Mouse (Mus musculus): Measurements from ENCODE around the gene Nat9. TPM values are rescaled to one million over a fixed set of nuclear protein-coding genes. Genes with fewer than 3 reads are reported as not detected.

Nat9 gene
- 25.4 to 39.9 TPM (median 37.8 TPM) in 3 replicates for total RNA-seq (2017)

DNA sequence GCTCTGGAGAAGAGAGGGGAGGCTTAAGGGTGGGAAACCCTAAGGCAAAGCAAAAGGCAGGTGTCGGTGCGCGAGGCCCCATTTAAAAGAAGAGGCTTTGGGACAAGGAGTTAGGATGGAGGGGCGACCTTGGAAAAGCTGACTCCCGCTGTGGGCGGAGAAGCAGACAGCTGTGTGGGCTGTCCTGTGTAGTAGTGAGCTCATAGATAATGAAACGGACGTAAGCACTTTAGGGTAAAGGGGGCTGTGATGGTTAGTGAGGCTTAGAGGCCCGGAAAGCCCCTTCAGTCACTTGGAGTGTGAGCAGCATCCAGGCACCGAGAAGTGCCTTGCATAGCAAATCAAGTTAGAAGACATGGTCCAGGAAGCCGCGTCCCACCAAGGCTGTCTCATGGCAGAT is at the start of gene Nat9:
Nat9 (minus strand) TSS at position 167 of the 400 bp plus-strand sequence.
- ATAC-seq (replicated peaks; ENCODE audit: insufficient number of reproducible peaks, low FRiP score, low TSS enrichment, poor library complexity, severe bottlenecking), result no peak

DNA sequence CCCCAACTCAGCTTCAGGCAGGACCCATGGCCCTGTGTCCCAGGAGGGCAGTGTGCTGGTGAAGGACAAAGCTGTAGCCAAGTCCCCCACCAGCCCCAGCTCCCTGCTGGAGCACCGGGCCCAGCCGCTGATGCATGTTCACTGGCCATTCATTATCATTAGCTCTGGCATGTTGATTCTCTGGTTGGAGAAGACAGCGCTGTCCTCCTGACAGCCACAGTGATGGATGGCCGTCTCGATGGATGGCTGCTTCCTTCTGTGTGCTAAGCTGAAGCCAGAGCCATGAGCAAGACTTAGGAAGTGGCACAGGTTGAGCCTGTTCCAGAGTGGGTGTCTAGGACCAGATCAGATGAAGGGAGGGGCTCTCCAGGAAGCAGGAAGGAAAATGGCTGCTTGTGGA is 48.9 kb upstream of the Nat9 start:
- no peak for ATAC-seq (replicated peaks; ENCODE audit: insufficient number of reproducible peaks, low FRiP score, low TSS enrichment, poor library complexity, severe bottlenecking)

DNA sequence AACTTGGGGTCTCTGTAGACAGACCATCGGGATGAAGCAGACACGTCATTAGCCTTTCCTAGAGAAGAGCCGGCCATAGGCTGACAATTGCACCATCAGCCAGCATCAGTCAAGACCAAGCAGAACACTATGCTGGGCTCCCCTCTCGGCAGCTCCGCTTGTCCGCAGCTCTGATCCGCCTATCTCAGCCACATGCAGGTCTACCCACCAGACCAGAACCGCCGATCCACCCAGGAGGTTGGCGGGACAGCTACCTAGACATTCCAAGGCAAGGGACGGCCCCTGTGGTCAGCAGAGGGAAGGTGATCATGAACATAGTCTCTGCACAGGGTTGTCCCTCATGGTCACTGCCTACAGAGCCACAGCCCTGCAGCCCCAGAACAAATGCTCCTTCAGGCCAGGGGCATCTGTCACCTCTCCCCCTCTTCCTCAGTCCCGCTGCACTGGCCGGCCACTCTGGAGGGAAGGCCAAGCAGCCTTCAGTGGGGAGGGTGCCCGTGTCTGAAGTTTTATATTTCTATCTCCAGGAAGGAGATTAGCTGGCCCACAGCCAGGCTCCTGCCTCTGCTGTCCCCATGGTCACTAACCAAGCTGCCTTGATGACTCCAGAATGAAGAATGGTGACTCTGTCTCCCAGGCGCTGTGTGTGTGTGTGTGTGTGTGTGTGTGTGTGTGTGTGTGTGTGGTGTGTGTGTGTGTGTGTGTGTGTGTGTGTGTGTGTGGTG is 46.8 kb upstream of the Nat9 start:
- no peak for ATAC-seq (replicated peaks; ENCODE audit: insufficient number of reproducible peaks, low FRiP score, low TSS enrichment, poor library complexity, severe bottlenecking)

DNA sequence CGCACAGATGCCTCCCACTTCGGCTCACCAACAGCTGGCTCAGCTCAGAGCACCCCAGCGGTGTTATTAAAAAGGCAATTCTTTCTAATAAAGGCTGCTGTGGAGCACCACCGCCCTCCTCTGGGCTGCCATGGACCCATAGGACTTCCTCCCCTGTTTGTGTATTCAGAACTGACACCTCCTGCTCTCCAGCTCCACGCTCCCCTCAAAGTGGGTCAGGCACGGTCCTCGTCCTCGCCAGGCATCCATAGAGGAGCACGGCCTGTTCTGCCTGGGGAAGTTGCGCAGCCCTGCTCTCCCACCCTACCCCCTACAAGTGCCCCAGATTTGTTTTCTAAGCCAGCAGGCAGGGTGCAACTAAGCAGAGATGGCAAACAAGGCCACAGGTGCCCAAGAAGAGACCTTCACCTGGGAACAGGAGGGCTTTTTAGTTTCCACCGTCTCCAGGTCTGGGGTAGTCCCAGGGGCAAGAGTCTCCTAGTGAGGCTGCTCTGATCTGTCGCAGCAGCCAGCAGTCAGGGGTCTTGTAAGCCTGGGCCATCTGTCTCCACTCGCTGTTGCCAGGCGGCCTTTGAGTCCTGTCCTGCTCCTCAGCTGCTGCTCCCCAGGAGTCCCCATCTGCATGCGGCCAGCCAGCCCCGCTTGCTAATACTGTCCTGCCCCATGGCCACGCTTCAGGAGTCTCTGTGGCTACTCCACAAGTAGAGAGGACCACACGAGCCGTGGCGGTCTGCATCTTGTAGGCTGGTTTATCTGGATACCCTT is 46.0 kb upstream of the Nat9 start:
- ATAC-seq (replicated peaks; ENCODE audit: insufficient number of reproducible peaks, low FRiP score, low TSS enrichment, poor library complexity, severe bottlenecking), result no peak

GRCm38 (mm10) chr11:115232889-115233288 is 45.2 kb upstream of the Nat9 start:
- no peak for ATAC-seq (replicated peaks; ENCODE audit: insufficient number of reproducible peaks, low FRiP score, low TSS enrichment, poor library complexity, severe bottlenecking)

DNA sequence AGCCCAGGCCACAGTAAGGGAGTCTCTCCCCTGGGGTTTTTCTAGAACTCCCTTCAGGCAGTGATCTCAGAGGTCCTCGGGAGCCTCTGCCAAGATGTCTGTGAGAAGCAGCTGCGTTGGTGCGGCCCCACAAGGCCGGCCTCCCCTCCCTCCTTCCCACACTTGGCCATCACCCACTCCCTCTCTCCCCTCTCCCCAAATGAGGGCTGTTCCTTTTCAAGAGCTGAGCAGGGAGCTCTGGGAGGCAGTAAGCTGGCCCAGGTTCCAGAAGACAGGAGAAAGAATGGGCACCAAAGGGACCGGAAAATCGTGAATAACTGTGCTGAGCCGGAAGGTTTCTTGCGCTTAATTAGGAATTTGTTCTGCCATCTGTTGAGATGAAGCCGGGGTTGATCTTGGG is 44.3 kb upstream of the Nat9 start:
- ATAC-seq (replicated peaks; ENCODE audit: insufficient number of reproducible peaks, low FRiP score, low TSS enrichment, poor library complexity, severe bottlenecking), result no peak

- ATAC-seq (replicated peaks; ENCODE audit: insufficient number of reproducible peaks, low FRiP score, low TSS enrichment, poor library complexity, severe bottlenecking), result no peak
Observed at GRCm38 (mm10) chr11:115231168-115231915, 43.7 kb upstream of the Nat9 start.

DNA sequence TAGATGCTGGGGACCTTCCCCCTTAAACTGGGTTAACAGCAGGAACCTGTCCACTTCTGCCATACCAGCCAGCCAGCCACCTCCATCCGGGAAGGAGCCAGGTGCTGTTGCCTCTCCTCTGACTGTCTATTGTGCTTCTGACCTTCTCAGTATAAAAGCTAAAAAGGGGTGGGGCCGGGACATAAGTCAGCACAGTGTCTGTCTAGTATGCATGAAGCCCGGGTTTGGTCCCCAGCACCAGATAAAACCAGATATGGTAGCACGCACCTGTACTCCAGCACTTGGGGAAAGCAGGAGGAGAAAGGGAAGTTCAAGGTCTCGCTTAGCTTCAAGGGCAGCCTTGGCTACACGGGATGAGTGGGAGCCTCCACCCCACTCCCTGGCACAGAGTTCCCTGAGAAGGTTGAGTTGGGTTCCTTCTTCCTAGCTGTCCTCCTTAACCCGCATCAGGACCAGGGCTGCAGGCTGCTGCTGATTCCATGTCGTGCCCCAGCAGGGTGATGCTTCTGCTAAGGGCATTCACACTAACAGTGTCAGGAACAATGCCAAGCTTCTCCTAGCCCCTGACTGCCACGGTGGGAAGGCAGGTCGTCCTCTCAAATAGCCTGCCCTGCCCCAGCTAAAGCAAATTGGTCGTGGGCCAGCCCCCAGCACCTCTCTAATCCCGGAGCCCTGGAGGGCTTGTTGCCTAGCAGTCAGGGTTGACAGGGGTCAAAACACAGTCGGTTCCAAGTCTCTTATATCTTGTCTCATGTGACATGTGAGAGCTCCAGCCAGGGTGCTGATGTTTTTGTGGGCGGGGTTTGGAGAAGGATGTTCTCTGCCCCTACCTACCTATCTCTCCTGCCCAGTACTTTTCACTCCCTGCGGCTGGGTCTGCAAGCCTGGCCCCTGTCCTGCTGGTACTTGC is 41.6 kb upstream of the Nat9 start:
- no peak for ATAC-seq (replicated peaks; ENCODE audit: insufficient number of reproducible peaks, low FRiP score, low TSS enrichment, poor library complexity, severe bottlenecking)

DNA sequence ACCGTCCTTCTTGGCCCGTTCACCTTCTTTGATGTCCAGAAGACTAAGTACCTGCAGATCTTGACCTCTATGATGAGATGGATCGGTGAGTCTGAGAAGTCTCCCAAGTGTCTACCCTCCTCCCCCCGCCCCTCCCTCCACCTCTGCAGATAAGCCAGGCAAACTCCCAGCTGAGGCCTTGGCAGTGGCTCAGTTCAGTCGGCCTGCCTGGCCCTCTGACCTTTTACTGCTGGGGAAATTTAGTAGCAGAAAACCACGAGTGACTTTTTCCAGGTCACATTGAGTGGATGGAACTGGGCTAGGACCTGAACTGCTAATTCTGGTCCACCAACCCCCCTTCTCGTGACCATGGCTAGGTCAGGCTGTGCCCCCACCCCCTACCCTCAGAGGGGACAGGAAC is 40.8 kb upstream of the Nat9 start:
- no peak for ATAC-seq (replicated peaks; ENCODE audit: insufficient number of reproducible peaks, low FRiP score, low TSS enrichment, poor library complexity, severe bottlenecking)

GRCm38 (mm10) chr11:115227640-115228039 is 40.0 kb upstream of the Nat9 start:
- no peak for ATAC-seq (replicated peaks; ENCODE audit: insufficient number of reproducible peaks, low FRiP score, low TSS enrichment, poor library complexity, severe bottlenecking)

GRCm38 (mm10) chr11:115226811-115227491 is 39.3 kb upstream of the Nat9 start:
- ATAC-seq (replicated peaks; ENCODE audit: insufficient number of reproducible peaks, low FRiP score, low TSS enrichment, poor library complexity, severe bottlenecking), result no peak

DNA sequence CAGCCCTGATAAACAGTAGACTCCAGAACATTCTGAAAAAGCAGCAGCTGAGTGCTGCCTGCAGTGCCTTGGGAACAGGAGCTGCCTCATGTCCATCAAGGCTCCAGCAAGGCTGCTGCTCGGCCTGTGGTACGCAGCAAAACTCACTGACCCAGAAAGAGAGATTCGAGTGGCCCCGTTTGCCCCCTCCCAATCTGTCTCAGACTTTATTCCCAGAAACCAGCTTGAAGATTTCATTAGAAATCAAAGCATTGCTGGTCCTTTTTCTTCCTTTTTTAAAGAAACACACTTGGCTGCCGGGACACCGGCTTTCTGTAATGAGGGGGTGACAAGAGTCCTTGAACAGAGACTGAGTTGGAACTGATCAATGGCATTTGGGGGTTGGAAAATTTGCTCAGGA is 37.6 kb upstream of the Nat9 start:
- ATAC-seq (replicated peaks; ENCODE audit: insufficient number of reproducible peaks, low FRiP score, low TSS enrichment, poor library complexity, severe bottlenecking), result no peak

- no peak for ATAC-seq (replicated peaks; ENCODE audit: insufficient number of reproducible peaks, low FRiP score, low TSS enrichment, poor library complexity, severe bottlenecking)
Observed at GRCm38 (mm10) chr11:115224889-115225288, 37.2 kb upstream of the Nat9 start.

GRCm38 (mm10) chr11:115223877-115224276 is 36.2 kb upstream of the Nat9 start:
- ATAC-seq (replicated peaks; ENCODE audit: insufficient number of reproducible peaks, low FRiP score, low TSS enrichment, poor library complexity, severe bottlenecking), result no peak

GRCm38 (mm10) chr11:115223451-115223850 is 35.8 kb upstream of the Nat9 start:
- ATAC-seq (replicated peaks; ENCODE audit: insufficient number of reproducible peaks, low FRiP score, low TSS enrichment, poor library complexity, severe bottlenecking), result no peak; the same call in 1 of the 2 replicates

- no peak for ATAC-seq (replicated peaks; ENCODE audit: insufficient number of reproducible peaks, low FRiP score, low TSS enrichment, poor library complexity, severe bottlenecking)
Observed at GRCm38 (mm10) chr11:115222570-115222969, 34.9 kb upstream of the Nat9 start.

- ATAC-seq (replicated peaks; ENCODE audit: insufficient number of reproducible peaks, low FRiP score, low TSS enrichment, poor library complexity, severe bottlenecking), result no peak
Observed at GRCm38 (mm10) chr11:115222077-115222476, 34.4 kb upstream of the Nat9 start.

GRCm38 (mm10) chr11:115219685-115220084 is 32.0 kb upstream of the Nat9 start:
- no peak for ATAC-seq (replicated peaks; ENCODE audit: insufficient number of reproducible peaks, low FRiP score, low TSS enrichment, poor library complexity, severe bottlenecking)

All from monocyte, adult 5-6 weeks (primary cell).